Mouse (Mus musculus) lung, embryonic 14.5 days (tissue): ENCODE measurements around the gene Hoxb3. TPM values are rescaled to one million over a fixed set of nuclear protein-coding genes. Genes with fewer than 3 reads are reported as not detected.

Experiments used
- ATAC-seq: fragments of 200-750 bp; cut with Nextera tagmentation; 2 replicates; pipeline ENCODE4 v1.8.0; 2017; ENCODE audit warnings: mild to moderate bottlenecking, moderate TSS enrichment, moderate library complexity; ENCODE audit not compliant: insufficient read depth
- DNase-seq: peaks from one replicate; pipeline ENCODE4 v3.0.0-alpha.2; 2015
- H3K27ac ChIP-seq: fragments of 300-500 bp; sonication (generic); 2 replicates; pipeline ENCODE4 v1.5.1; 2014; ENCODE audit warnings: low read depth, mild to moderate bottlenecking, moderate library complexity
- H3K27me3 ChIP-seq: fragments of 300-500 bp; sonication (generic); 2 replicates; pipeline ENCODE4 v1.6.1; 2014; ENCODE audit warnings: low read length, control low read depth; ENCODE audit not compliant: insufficient read depth
- H3K36me3 ChIP-seq: fragments of 300-500 bp; sonication (generic); 2 replicates; pipeline ENCODE4 v1.6.1; 2014; ENCODE audit warnings: control low read depth; ENCODE audit not compliant: insufficient read depth
- H3K4me1 ChIP-seq: fragments of 300-500 bp; sonication (generic); 2 replicates; pipeline ENCODE4 v1.6.1; 2014; ENCODE audit warnings: antibody characterized with exemption, control low read depth; ENCODE audit not compliant: insufficient read depth
- H3K4me2 ChIP-seq: fragments of 300-500 bp; sonication (generic); 2 replicates; pipeline ENCODE4 v1.6.1; 2014; ENCODE audit warnings: mild to moderate bottlenecking
- H3K4me3 ChIP-seq: fragments of 300-500 bp; sonication (generic); 2 replicates; pipeline ENCODE4 v1.5.1; 2014; ENCODE audit warnings: low read depth, low read length
- H3K9ac ChIP-seq: fragments of 300-500 bp; sonication (generic); 2 replicates; pipeline ENCODE4 v1.6.1; 2014
- H3K9me3 ChIP-seq: fragments of 300-500 bp; sonication (generic); 2 replicates; pipeline ENCODE4 v1.6.1; 2016; ENCODE audit warnings: low read depth, low read length, control low read depth
- CTCF ChIP-seq: IDR thresholded peaks from 2 replicates; pipeline ENCODE4 v1.5.1; 2016; ENCODE audit warnings: antibody characterized with exemption, low read depth
- WGBS: fragments of 180-500 bp; shearing (Covaris S2); extraction: QIAGEN DNeasy Blood & Tissue Kit; methylation state at CpG from one replicate; pipeline ENCODE4 v1.1.7; 2014; 5-methylcytosine and 5-hydroxymethylcytosine counted together
- polyA plus RNA-seq: library from polyadenylated mRNA; unstranded; fragments of >200 nt; fragmentation: Nextera tagmentation; extraction: Ambion mirVana; gene quantifications from 2 replicates; pipeline ENCODE4 v1.2.1, GENCODE M21; 2014

Gene Hoxb3
- polyA plus RNA-seq, 1 experiment from 2014 or later, result 6.3 TPM

GRCm38 (mm10) chr11:96319071-96319902 is 3.8 kb upstream of the Hoxb3 start:
- TF ChIP-seq CTCF, result no peak
- H3K27ac ChIP-seq, result peak overlapping the region; percentile 100
- ATAC-seq, result peak; percentile 41
- WGBS, result under 1% methylated on average over 34 of the region's 34 CpGs
- H3K27me3 ChIP-seq, result peaks cover 13% of the 10 kb centered on the region
- no peaks in the 10 kb centered on the region; the same call in 1 of the 2 replicates for H3K4me1 ChIP-seq
- peak; percentile 90 for DNase-seq
- H3K4me3 ChIP-seq, result peak overlapping the region; percentile 72
- H3K36me3 ChIP-seq, result peaks cover 12% of the 10 kb centered on the region; the same call in 1 of the 2 replicates
- no peaks in the 10 kb centered on the region for H3K9me3 ChIP-seq
- H3K9ac ChIP-seq, result peak overlapping the region; percentile 99
- H3K4me2 ChIP-seq, result peak overlapping the region; percentile 84

- H3K4me3 ChIP-seq, result peak overlapping the region; percentile 72
- no peak for DNase-seq
Observed at GRCm38 (mm10) chr11:96319910-96320309, 3.2 kb upstream of the Hoxb3 start.

GRCm38 (mm10) chr11:96320688-96321087 is 2.4 kb upstream of the Hoxb3 start:
- Histone ChIP-seq H3K36me3 (peaks cover 12% of the 10 kb centered on the region; the same call in 1 of the 2 replicates), H3K4me3 (peak overlapping the region; percentile 72), H3K9ac (peak overlapping the region; percentile 99), H3K27ac (peak overlapping the region; percentile 100), H3K4me1 (no peaks in the 10 kb centered on the region; the same call in 1 of the 2 replicates), H3K27me3 (peaks cover 14% of the 10 kb centered on the region), H3K4me2 (peak overlapping the region; percentile 84), H3K9me3 (no peaks in the 10 kb centered on the region)
- DNase-seq (no peak), ATAC-seq (no peak)
- 2% methylated on average over 17 of the region's 17 CpGs for WGBS
- TF ChIP-seq CTCF, result no peak

More at GRCm38 (mm10) chr11:96319910-96320309, 3.2 kb upstream of the Hoxb3 start:
- peaks cover 13% of the 10 kb centered on the region for H3K27me3 ChIP-seq
- peak overlapping the region; percentile 99 for H3K9ac ChIP-seq
- peaks cover 12% of the 10 kb centered on the region; the same call in 1 of the 2 replicates for H3K36me3 ChIP-seq
- WGBS, result under 1% methylated on average over 29 of the region's 29 CpGs
- H3K9me3 ChIP-seq, result no peaks in the 10 kb centered on the region
- H3K4me1 ChIP-seq, result no peaks in the 10 kb centered on the region; the same call in 1 of the 2 replicates
- peak; percentile 2; the same call in 1 of the 2 replicates for ATAC-seq
- H3K27ac ChIP-seq, result peak overlapping the region; percentile 100
- TF ChIP-seq CTCF, result no peak
- peak overlapping the region; percentile 84 for H3K4me2 ChIP-seq

GRCm38 (mm10) chr11:96321846-96322245 is 1.3 kb upstream of the Hoxb3 start:
- H3K27ac ChIP-seq, result peak overlapping the region; percentile 100
- H3K27me3 ChIP-seq, result peaks cover 16% of the 10 kb centered on the region; the same call in 1 of the 2 replicates
- peaks cover 12% of the 10 kb centered on the region; the same call in 1 of the 2 replicates for H3K36me3 ChIP-seq
- no peaks in the 10 kb centered on the region; the same call in 1 of the 2 replicates for H3K4me1 ChIP-seq
- no peak for DNase-seq
- H3K4me3 ChIP-seq, result peak overlapping the region; percentile 72
- H3K4me2 ChIP-seq, result peak overlapping the region; percentile 84
- H3K9ac ChIP-seq, result peak overlapping the region; percentile 99
- WGBS, result 14% methylated on average over 5 of the region's 5 CpGs
- no peak for ATAC-seq
- no peaks in the 10 kb centered on the region for H3K9me3 ChIP-seq
- no peak for TF ChIP-seq CTCF

GRCm38 (mm10) chr11:96322738-96323137 is 388 bp upstream of the Hoxb3 start:
- Histone ChIP-seq H3K4me3 (peak overlapping the region; percentile 72), H3K27me3 (peaks cover 16% of the 10 kb centered on the region; the same call in 1 of the 2 replicates), H3K9ac (peak overlapping the region; percentile 99)

DNA sequence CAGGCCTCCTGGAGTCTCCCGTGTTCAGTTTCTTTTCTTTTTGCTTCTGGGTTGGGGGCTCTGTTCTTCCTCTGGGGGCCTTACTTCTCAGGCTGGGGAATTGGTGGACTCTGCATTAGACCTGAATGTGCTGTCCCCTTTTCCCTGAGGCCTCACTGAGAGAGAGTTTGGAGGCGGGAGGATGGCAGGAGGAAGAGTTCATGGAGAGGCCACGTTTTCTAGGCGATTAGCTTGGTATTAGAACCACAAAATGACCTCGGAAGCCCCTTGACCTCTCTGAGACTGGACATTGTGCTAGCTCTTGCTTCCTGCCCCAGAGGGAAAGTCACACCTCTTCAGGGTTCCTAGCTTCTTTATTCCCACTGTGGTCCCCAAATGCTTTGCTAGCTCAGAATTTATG is 999 bp downstream of the Hoxb3 start:
- H3K9ac ChIP-seq, result peak overlapping the region; percentile 99
- DNase-seq (peak; percentile 78), ATAC-seq (no peak)
- peaks cover under 1% of the 10 kb centered on the region; the same call in 1 of the 2 replicates for H3K4me1 ChIP-seq
- H3K4me3 ChIP-seq, result peak overlapping the region; percentile 72
- H3K27ac ChIP-seq, result peak overlapping the region; percentile 100
- H3K9me3 ChIP-seq, result no peaks in the 10 kb centered on the region
- no peak for TF ChIP-seq CTCF
- 7% methylated on average over 5 of the region's 5 CpGs for WGBS
- H3K36me3 ChIP-seq, result peaks cover 12% of the 10 kb centered on the region; the same call in 1 of the 2 replicates
- peak overlapping the region; percentile 84 for H3K4me2 ChIP-seq
- peaks cover 14% of the 10 kb centered on the region; the same call in 1 of the 2 replicates for H3K27me3 ChIP-seq

More at GRCm38 (mm10) chr11:96322738-96323137, 388 bp upstream of the Hoxb3 start:
- TF ChIP-seq CTCF, result no peak
- no peaks in the 10 kb centered on the region; the same call in 1 of the 2 replicates for H3K4me1 ChIP-seq
- ATAC-seq (no peak), DNase-seq (no peak)
- H3K4me2 ChIP-seq, result peak overlapping the region; percentile 84
- peak overlapping the region; percentile 100 for H3K27ac ChIP-seq
- H3K9me3 ChIP-seq, result no peaks in the 10 kb centered on the region
- 18% methylated on average over 6 of the region's 6 CpGs for WGBS
- H3K36me3 ChIP-seq, result peaks cover 12% of the 10 kb centered on the region; the same call in 1 of the 2 replicates

- Histone ChIP-seq H3K9ac (peak overlapping the region; percentile 99), H3K27me3 (0 out of 2 replicates have a peak, but pooled peaks cover 9% of the 10 kb centered on the region), H3K4me2 (peak overlapping the region; percentile 84), H3K36me3 (peaks cover 15% of the 10 kb centered on the region), H3K9me3 (no peaks in the 10 kb centered on the region), H3K4me1 (peaks cover 6% of the 10 kb centered on the region), H3K27ac (peak overlapping the region; percentile 100), H3K4me3 (peak overlapping the region; percentile 72)
- ATAC-seq (no peak), DNase-seq (no peak)
- 13% methylated on average over 8 of the region's 8 CpGs for WGBS
- no peak for TF ChIP-seq CTCF
Observed at GRCm38 (mm10) chr11:96324965-96325364, 1.8 kb downstream of the Hoxb3 start.
